Mouse (Mus musculus) CD4-positive, CD25-positive, alpha-beta regulatory T cell, adult 4 months (primary cell): ENCODE measurements around the gene Bag2. TPM values are rescaled to one million over a fixed set of nuclear protein-coding genes. Genes with fewer than 3 reads are reported as not detected.
"Not testable (repeated sequence)": the region's sequence is repeated elsewhere in the genome, so short reads cannot be mapped to it uniquely, and the experiment has no call there.

Experiments
- ATAC-seq: one replicate; pipeline ENCODE4 v1.8.0; 2017
- polyA plus RNA-seq, 2 experiments: library from polyadenylated mRNA; unstranded; fragments of 100-300 nt; shearing (Covaris generic); gene quantifications; one replicate each; pipeline ENCODE4 v1.2.1; 2017

Bag2 gene
- polyA plus RNA-seq, result 1 to 10 TPM in 1 of 2 experiments, under 1 TPM in 1; 0.91 to 2.3 TPM

DNA sequence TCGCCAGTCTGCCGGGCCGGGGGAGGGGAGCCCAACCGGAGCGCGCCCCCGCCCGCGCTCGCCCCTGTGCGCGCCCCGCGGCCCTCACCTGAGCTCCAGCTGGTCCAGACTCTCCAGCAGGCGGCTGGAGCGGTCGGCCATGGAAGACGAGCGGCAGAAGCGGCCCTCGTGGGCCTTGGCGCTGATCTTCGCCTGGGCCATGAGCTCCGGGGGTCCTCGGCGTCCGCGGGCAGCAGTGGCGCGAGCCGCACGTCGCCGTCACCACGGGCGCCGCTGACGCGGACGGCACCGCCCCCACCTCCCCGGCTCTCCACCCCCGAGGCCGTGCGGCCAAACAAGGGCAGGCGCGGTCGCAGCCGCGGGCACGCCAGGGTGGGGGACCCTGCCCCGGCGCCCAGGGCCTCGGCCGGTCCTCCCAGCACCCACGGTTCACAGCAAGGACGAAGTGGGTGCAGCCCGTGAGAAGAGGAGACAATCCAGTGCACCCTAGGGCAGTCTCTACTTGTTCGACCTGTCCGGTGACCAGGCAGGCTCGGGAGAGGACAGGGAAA lies at the start of gene Bag2:
Gene Bag2 (minus strand): TSS at position 305 of the 551 bp plus-strand sequence.
- peak; percentile 66 for ATAC-seq

DNA sequence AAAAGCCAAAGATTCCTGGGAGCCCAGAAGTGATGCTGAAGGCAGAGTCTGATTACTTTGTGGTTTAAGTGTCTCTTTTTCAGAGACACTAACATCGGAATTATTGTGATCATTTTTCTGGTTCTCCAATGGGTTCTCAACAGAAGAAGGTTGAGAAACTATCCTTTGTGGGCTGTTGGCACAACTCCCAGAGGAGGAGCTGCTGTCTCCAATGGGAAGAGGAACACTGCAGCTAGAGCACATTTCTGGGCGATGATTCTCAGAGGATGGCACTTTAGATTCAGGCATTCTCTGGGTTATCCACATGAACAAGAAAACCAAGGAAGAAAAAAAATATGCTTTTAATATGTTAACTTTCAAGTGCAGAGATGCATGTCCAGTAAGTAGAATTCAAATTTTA lies 45.7 kb upstream of the Bag2 start:
- ATAC-seq, result no peak

DNA sequence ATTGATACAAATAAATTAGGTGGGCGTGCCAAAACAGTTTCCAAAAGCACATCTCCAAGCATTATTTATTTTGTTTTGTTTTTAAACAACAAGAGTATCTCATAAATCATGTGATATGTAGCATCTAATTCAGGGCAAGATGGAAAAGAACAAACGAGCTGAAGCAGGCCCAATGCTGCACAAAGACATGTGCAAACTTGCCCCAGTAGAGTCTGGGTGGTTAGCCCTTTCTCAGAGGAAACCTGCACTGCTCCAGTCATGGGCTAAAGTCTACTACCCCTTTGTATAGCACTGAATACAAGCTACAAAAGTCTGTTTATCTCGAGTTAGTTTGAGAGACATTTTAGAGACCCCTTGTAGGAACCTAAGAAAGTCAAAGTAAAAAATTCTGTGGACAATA lies 42.0 kb upstream of the Bag2 start:
- ATAC-seq, result no peak

DNA sequence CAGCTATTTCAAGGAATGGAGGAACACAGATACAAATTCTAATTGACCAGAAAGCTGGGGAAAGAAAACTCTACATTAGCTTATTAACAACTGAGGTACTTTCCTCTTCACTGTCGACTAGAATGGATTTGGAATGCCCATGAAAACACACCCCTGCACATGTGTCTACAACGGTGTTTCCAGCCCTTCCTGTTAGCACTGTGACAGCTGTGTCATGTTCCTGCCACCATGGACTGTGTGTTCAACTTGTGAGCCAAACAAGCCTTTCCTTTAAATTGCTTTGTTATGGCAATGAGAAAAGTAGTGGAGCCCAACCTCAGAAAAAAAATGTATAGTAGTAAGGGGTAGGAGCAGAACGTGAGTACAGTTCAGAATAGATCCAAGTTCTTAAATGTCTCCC lies 30.9 kb upstream of the Bag2 start:
- ATAC-seq, result no peak

DNA sequence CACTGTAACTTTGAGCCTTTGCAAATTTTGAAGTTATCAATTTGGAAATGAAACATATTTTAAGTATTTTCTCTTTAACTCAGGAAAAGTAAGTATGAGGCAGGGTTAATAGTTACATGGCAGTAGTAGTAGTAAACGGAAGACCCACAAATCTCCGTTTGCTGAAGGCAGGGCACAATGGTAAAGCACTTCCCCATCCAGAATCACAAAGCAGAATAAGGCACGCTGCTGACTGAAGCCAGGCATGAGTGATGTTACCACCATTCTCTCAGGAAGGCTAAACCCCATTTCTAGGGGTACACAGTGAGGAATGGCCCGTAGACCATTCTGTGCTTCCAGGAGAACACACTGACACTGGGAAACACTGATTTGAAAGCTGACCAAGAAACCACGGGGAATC lies 30.5 kb upstream of the Bag2 start:
- no peak for ATAC-seq

DNA sequence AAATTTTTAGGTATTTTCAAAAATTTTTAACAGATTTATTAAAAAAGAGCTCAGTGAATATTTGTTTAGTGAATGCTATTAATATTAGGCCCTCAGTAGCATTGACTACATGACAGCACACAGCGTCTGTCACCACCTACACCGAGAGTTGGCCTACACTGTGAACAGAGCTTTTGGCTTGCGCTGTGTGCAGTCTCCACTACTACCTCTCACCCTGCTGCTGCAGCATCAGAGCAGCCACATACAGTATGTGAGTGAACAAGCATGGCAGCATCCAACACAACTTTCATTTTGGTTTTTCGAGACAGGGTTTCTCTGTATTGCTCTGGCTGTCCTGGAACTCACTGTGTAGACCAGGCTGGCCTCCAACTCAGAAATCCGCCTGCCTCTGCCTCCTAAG lies 27.0 kb upstream of the Bag2 start:
- ATAC-seq, result no peak

DNA sequence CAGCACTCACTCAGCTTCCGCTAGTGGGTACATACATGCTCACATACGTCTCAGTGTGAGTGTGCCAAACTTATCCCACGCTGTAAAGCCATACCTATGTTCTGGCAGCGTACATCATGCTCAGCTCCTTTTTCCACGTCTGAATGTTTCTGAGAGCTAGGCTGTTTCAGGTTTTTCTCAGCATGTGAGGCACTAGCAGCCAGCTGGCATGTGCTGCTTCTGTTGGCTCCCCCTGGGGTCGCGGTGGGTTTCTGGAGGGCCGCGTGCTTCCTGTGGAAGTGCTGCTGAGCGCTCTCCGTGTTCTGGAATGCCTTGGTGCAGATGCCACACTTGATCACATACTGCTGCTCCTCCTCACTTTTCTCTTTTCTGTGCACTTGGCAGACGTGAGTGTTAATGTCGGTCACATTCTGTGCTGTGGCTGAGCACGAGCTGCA lies 18.6 kb upstream of the Bag2 start:
- no peak for ATAC-seq

DNA sequence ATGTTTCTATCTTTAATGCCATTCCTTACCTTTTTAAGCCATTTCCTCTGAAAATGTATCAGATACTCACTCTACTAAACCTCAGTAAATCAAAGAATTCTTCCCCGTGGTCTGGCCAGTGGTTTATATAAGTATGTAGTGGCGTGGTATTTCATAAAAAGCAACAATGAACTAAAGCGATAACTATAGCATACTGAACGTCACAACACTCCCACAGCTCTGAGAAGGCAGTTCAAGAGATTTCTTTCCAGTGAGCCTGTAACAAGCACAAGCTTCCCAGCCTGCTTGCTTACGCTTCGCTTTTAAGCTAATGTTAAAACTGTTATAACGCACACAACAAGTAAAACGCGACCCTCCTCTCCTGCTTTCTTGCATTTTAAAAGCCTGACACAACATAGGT lies 14.5 kb upstream of the Bag2 start:
- no peak for ATAC-seq

DNA sequence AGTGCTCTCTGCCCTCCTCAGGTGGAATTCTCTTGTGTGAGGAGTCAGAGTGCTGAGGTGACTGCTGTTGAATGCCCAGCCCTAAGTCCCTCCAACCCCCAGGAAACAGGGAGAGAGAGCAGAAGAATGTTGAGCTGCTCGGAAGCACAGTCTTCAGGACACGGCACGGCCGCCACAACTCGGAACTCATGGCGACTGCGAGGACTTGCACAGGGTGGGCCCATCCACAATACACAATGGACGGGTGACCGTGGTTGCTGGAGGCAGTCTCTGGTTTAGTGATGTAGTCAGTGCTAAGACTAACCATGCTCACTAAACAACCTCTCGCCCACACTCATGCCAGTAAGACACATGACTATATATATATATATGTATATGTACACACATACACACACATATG lies 14.0 kb upstream of the Bag2 start:
- ATAC-seq, result no peak

DNA sequence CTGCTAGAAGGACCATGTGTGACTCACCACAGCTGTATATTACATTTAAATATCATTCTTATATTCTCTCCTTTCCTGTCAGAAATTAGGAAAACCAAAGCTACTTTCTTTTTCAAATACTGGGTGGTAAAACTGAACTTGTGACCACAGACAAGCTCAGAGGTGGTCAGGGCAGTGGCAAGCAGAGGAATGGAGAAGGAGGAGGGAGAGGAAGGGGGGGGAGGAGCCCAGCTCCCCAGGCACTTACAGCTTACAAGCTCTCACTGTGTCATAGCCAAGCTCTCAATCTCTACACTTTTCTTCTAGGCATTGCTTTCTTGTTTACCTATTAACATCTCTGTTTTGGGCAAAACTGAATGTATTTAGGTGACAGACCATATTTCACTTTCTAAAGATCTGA lies 11.2 kb upstream of the Bag2 start:
- ATAC-seq, result no peak

DNA sequence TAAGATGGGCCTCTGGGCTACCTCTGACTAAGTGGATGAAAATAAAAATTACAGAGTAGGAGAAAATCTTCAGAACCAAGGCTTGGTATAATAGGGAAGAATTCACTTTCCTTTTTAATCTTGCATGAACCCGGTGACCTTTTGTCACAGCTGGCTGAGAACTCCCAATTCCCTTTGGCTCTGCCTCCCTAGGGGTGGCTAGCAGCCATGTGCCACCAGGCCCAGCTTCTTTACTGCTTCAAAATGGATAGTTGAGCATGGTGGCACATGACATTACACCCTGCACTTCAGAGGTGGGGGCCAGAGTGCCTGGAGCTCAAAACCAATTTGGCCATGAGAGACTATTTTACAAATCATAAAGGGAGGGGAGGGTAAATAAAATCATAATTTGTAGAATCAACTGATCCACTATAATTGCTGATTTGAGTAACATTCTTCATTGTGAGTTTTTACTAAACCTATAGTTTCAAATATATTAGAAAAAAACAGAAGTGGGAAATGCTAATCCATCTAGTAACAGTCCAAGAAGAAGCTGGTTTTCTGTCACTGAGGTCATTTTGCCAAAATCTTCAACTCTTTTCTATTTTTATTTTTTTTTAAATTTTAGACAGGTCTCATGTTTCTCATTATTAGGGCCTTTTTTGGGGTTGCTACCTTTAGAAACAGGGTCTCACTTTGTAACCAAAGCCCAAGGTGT lies 10.6 kb upstream of the Bag2 start:
- no peak for ATAC-seq

DNA sequence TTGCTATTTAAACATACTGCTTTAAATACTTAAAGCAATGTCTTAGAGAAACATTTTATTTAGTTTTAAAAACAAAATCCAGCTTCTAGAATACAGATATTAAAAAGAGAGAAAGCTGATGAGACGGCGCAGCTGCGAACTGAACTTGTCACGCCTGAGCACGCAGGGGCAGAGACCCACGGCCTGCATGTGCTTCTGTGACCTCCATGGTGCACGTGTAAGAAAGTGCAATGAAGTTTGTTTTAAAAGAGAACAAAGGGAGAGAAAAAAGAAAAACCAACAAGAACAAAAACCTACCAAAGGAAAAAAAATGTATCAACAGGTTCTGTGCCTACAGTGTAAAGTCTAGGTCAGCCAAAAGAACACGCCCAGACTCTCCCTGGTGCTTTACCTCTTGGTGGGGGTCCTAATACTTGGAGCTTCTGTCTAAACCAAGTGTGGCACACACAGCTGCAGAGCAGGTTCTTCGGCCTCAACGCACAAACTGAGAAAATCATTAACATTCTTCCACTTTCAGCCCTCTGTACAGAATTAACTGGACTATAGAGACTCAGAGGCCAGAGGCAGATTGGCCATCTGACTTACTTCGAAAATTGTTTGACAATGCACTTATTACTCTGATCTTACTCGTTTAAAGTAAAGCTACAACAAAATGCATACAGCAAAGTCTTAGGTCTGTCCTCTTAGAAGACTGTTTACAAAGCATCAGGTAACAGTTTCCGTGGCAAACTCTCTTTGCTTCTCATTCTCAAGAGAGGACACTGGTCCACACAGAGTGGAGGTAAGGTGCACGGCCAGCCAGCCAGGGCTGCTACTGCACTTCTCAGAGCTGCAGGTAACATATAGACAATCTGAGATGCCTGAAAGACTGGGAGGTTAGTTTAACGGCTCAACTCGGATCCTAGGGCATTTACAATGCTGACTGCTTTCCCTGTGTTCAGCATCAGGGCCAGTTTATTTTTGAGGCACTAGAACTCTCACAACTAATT lies 9.2 kb upstream of the Bag2 start:
- no peak for ATAC-seq

DNA sequence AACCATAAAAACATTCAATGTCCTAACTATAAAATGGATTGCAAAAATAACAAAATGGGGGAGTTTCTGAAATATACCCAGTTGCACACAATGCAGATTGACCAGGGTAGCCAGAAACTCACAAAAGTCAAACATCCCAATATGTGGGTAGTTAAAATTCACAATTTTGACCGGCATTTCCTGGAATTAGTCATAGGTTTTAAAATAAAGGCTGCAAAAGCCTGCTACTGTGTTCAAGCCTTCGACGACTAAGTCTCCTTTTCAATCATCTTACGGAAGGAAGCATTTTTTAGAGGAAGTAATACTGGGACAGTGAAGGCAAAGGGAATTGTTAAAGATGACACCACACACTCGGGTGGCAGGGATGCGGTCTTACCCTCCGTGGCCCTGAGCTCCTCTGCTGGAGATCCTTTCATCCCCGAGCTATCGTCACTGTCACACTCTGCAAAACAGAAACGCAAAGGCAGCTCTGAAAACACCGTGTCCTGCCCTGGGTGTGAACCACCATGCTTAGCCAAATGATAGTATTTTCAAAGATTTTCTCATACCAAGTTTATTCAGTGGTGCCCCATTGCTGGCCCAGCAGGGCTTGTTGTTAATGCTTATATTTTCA lies 8.0 kb upstream of the Bag2 start:
- ATAC-seq, result no peak

DNA sequence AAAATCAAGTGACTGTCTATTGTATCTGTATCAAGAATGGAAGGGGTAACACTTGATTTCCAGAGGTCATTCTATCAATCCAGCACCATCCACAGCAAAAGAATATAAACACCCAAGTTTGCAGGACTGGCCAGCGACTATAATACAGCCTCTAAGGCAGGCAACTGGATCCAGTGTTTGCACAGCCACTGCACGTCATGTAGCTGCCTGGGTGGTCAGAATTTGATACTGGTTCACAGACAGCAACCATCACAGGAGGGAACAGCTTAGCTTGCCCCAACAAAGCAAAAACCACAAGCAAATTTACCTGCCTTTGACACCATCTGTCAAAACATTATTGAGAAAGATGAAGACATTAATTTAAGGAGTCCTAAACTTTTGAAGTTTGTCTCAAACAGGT lies 6.2 kb upstream of the Bag2 start:
- ATAC-seq, result no peak

DNA sequence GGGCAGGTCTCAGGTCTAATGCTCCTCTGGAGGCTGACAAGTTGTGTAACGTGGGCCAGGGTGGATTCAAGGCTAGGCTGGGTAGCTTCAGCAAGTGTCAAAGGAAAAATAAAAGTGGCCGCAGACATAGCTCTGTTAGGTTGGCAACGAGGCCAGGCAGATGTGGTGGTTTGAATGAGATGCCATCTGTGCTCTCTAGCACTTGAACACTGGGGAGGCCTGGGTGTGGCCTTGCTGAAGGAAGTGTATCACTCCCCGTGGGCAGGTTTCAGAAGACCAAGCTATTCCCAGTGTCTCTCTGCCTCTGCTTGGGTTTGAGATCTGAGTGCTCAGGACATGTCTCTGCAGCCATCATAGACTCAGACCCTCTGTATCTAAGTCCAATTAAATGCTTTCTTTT lies 893 bp upstream of the Bag2 start:
- ATAC-seq, result no peak

DNA sequence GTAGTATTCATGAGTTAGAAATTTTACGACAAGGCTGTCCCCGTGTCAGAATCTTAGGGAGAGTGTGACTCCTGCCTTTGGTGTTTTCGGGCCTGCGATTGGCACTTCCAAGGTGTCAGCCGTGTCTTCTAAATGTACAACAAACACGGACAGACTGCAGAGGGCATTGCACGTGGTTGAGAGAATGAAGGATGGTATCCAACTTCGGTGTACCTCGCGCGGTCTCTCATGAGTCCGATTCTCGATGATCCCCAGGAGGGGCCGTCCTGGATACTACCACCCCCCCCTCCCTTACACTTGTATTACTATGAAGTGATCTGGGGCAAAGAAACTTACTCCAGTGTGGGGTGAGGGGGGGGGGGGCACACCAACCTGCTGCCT lies 572 bp downstream of the Bag2 start:
- peak; percentile 40 for ATAC-seq

DNA sequence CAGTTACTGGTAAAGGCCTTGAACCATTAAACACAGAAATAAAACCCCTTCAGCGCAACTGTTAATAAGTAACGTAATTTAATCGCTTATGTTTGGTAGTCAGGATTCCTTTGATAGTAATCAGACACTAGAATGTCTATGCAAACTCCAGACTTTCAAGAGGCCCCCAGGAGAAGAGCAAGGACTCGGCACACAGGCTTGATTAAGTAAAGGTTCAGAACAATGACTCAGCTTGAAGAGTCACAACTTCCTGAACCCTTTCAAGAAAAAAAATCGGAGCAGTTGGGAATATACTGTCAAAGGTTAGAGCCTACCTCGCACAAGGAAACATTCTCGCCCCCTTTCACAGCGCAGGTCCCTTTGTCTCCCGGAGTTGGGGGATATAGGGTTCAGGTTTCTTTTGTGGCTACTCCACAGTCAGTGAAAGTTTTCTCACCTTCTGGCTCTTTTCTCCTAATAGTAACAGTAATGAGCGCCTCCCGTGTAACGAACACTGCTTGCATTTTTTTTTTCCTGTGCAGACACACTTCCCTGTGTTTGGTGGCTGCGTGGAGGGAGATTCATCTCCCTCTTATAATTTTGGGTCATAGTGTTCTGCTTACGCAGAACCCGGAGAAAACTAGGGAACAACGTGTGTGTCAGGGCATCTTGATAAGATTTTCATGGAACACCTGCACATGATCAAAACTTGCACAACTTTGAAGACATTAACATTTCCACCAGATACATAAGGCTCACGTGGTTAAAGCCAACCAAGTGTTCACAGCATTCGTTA lies 1.1 kb downstream of the Bag2 start:
- ATAC-seq, result no peak

DNA sequence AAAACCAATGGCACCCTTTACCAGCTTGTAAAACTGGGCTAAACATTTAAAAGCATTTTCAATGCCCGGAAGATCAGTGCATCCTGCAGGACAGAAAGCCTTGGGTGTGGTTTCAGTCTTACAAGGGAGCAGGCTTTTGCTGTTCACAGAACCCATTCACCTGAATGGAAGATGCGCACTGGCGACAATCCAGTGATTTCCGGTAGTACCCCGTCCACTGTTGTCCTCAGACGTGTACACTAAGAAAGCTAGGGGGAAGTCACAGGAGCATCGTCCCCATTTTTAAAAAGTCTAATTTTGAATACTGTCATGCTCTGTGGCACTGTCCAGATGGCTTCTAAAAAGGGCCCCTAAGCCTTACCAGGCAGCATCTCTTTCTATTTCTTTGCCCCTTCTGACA lies 1.8 kb downstream of the Bag2 start:
- ATAC-seq, result no peak

DNA sequence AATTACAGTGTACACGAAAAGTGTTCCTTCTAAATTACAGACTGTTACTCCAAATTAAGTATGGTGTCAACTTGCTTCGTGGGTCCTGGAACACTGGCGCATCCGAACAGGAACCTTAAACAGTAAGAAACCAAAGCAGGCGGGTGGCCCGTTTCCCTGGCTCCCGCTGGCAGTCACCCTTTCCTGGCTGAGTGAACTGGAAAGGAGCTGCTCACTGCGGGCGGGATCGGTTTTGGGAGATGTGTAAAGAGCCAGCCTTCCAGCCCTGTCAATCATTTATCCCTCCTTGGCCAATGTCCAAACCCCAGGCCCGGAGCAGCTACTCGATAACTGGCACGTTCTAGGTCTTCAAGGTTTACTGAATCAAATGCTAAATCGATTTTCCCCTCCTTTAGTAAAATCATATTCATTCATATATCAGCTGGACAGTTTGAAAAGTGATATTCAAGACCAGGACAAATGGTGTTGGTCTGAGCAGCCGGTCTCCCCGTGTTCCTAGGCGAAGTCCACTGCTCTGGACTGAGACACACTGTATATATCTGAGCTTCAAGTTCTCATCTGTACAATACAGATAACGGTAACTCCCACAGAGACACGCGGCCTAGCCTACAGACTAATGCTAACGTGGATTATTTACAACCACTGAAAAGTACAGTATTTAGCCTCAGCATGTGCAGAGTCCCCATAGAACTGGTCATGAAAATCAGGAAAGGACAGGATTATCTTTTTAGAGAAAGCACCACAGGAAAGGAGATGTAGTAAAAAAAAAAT lies 2.4 kb downstream of the Bag2 start:
- ATAC-seq, result no peak

DNA sequence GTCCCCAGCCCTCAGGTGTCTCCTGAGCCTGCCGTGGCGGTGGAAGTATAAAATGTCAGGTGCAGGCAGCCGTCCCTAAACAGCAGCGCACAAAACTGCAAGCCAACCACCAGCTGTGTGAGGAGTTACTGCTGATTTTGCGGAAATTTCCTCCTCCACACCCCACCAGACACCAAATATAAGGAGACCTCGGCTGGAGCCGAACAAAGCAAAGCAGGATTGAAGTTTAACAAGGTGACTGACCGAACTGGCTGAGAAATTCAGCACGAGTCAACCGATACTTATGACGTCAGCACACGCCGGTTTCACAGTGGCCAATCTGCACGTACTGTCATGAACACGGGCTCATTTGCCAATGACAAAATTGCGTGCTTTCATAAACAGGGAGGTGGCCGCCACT lies 3.5 kb downstream of the Bag2 start:
- no peak for ATAC-seq

DNA sequence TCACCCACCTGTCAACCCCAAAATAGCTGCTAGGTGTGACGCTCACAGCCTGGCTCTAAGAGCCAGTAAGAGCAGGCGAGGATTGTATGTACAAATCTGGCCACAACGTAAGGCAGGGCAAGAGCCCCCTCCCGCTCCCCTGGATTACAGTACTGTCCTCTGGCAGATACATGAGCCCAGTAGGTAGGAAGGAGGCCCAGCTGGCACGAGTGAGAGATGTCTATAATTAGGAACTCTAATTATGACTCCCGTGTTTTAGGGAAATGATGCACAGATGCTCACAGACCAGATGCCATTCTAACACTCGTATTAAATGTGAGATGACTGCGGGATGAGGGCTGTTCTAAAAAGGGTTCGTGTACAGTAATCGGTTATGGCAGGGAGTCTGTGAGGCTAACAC lies 6.3 kb downstream of the Bag2 start:
- no peak for ATAC-seq

DNA sequence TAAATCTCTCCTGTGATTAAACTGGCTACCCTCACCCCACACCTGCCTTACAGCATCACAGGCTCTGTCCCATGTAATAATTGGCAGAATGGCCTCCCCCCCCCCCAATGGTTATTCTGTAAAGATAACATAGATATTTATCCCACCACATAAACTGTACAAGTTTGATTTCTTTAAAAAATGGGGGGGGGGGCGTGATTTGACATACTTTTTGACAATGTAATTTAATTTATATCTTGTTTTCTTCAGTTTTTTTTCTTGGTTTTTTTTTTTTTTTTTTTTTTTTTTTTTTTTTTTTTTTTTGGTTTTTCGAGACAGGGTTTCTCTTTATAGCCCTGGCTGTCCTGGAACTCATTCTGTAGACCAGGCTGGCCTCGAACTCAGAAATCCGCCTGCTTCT lies 7.9 kb downstream of the Bag2 start:
- not testable (repeated sequence) for ATAC-seq
